Mouse (Mus musculus) C2C12 (cell line): ENCODE measurements at regions not wholly inside any gene's neighbourhood (a gene's known extent, or its start where the extent isn't known, plus 50 kb on each side); places are given as distances from the start of the nearest gene placed in this dataset.

Source experiments
- CTCF ChIP-seq: IDR thresholded peaks from one replicate; pipeline ENCODE4 v1.5.1; 2011; ENCODE audit not compliant: control insufficient read depth, insufficient read depth, insufficient read length
- USF1 ChIP-seq: IDR thresholded peaks from one replicate; pipeline ENCODE4 v1.6.1; 2011; ENCODE audit warnings: low read depth, mild to moderate bottlenecking, control low read depth, moderate library complexity

- no peak for TF ChIP-seq CTCF
- TF ChIP-seq USF1, result no peak
Measured at GRCm38 (mm10) chr5:89945660-89945925, 62.5 kb upstream of the Adamts3 start.
